Mouse (Mus musculus) lung, embryonic 14.5 days (tissue): Measurements from ENCODE around the gene Gid4. TPM values are rescaled to one million over a fixed set of nuclear protein-coding genes. Genes with fewer than 3 reads are reported as not detected.

Experiments used
- ATAC-seq: fragments of 200-750 bp; cut with Nextera tagmentation; 2 replicates; pipeline ENCODE4 v1.8.0; 2017; ENCODE audit warnings: mild to moderate bottlenecking, moderate TSS enrichment, moderate library complexity; ENCODE audit not compliant: insufficient read depth
- DNase-seq: peaks from one replicate; pipeline ENCODE4 v3.0.0-alpha.2; 2015
- H3K27ac ChIP-seq: fragments of 300-500 bp; sonication (generic); 2 replicates; pipeline ENCODE4 v1.5.1; 2014; ENCODE audit warnings: low read depth, mild to moderate bottlenecking, moderate library complexity
- H3K27me3 ChIP-seq: fragments of 300-500 bp; sonication (generic); 2 replicates; pipeline ENCODE4 v1.6.1; 2014; ENCODE audit warnings: low read length, control low read depth; ENCODE audit not compliant: insufficient read depth
- H3K36me3 ChIP-seq: fragments of 300-500 bp; sonication (generic); 2 replicates; pipeline ENCODE4 v1.6.1; 2014; ENCODE audit warnings: control low read depth; ENCODE audit not compliant: insufficient read depth
- H3K4me1 ChIP-seq: fragments of 300-500 bp; sonication (generic); 2 replicates; pipeline ENCODE4 v1.6.1; 2014; ENCODE audit warnings: antibody characterized with exemption, control low read depth; ENCODE audit not compliant: insufficient read depth
- H3K4me2 ChIP-seq: fragments of 300-500 bp; sonication (generic); 2 replicates; pipeline ENCODE4 v1.6.1; 2014; ENCODE audit warnings: mild to moderate bottlenecking
- H3K4me3 ChIP-seq: fragments of 300-500 bp; sonication (generic); 2 replicates; pipeline ENCODE4 v1.5.1; 2014; ENCODE audit warnings: low read depth, low read length
- H3K9ac ChIP-seq: fragments of 300-500 bp; sonication (generic); 2 replicates; pipeline ENCODE4 v1.6.1; 2014
- H3K9me3 ChIP-seq: fragments of 300-500 bp; sonication (generic); 2 replicates; pipeline ENCODE4 v1.6.1; 2016; ENCODE audit warnings: low read depth, low read length, control low read depth
- CTCF ChIP-seq: IDR thresholded peaks from 2 replicates; pipeline ENCODE4 v1.5.1; 2016; ENCODE audit warnings: antibody characterized with exemption, low read depth
- WGBS: fragments of 180-500 bp; shearing (Covaris S2); extraction: QIAGEN DNeasy Blood & Tissue Kit; methylation state at CpG from one replicate; pipeline ENCODE4 v1.1.7; 2014; 5-methylcytosine and 5-hydroxymethylcytosine counted together
- polyA plus RNA-seq: library from polyadenylated mRNA; unstranded; fragments of >200 nt; fragmentation: Nextera tagmentation; extraction: Ambion mirVana; gene quantifications from 2 replicates; pipeline ENCODE4 v1.2.1, GENCODE M21; 2014

Gene Gid4
- polyA plus RNA-seq = 26.8 and 27.1 TPM in 2 replicates

GRCm38 (mm10) chr11:60416963-60417716 is at the start of gene Gid4:
Gid4 (plus strand) TSS chr11:60417145.
- under 1% methylated on average over 69 of the region's 81 CpGs for whole genome bisulfite sequencing
- H3K27ac ChIP-seq = peak within 1 kb of the TSS; percentile 90
- H3K9me3 ChIP-seq = no peaks in the 10 kb centered on the region
- DNase-seq (peak; percentile 100), ATAC-seq (peak; percentile 97)
- TF ChIP-seq CTCF = no peak
- H3K36me3 ChIP-seq = no peaks in the 10 kb centered on the region
- H3K4me2 ChIP-seq = peak within 1 kb of the TSS; percentile 96
- H3K27me3 ChIP-seq = no peaks in the 10 kb centered on the region
- peak within 1 kb of the TSS; percentile 93 for H3K4me3 ChIP-seq
- peaks cover 11% of the 10 kb centered on the region; the same call in 1 of the 2 replicates for H3K4me1 ChIP-seq
- H3K9ac ChIP-seq = peak within 1 kb of the TSS; percentile 93

- WGBS = 38% methylated on average over 3 of the region's 3 CpGs
- ATAC-seq (no peak), DNase-seq (peak; percentile 12)
- peak; percentile 32; the same call in 1 of the 2 replicates for TF ChIP-seq CTCF
- H3K4me2 ChIP-seq = no peak overlapping the region
- H3K27me3 ChIP-seq = no peaks in the 10 kb centered on the region
- no peak overlapping the region for H3K4me3 ChIP-seq
- H3K4me1 ChIP-seq = 0 out of 2 replicates have a peak, but pooled peaks cover 6% of the 10 kb centered on the region
- no peak overlapping the region for H3K9ac ChIP-seq
- no peak overlapping the region for H3K27ac ChIP-seq
- H3K36me3 ChIP-seq = no peaks in the 10 kb centered on the region
- H3K9me3 ChIP-seq = no peaks in the 10 kb centered on the region
Measured at GRCm38 (mm10) chr11:60367256-60367655, 49.7 kb upstream of the Gid4 start.

GRCm38 (mm10) chr11:60368909-60369308 is 48.0 kb upstream of the Gid4 start:
- no peaks in the 10 kb centered on the region for H3K36me3 ChIP-seq
- H3K27me3 ChIP-seq = no peaks in the 10 kb centered on the region
- ATAC-seq (no peak), DNase-seq (no peak)
- no peak for TF ChIP-seq CTCF
- no peak overlapping the region for H3K9ac ChIP-seq
- WGBS = 67% methylated on average over 4 of the region's 4 CpGs
- 0 out of 2 replicates have a peak, but pooled peaks cover 6% of the 10 kb centered on the region for H3K4me1 ChIP-seq
- no peak overlapping the region for H3K4me2 ChIP-seq
- H3K4me3 ChIP-seq = no peak overlapping the region
- H3K27ac ChIP-seq = no peak overlapping the region
- no peaks in the 10 kb centered on the region for H3K9me3 ChIP-seq

- Histone ChIP-seq H3K4me1 (0 out of 2 replicates have a peak, but pooled peaks cover 6% of the 10 kb centered on the region), H3K36me3 (no peaks in the 10 kb centered on the region), H3K9me3 (no peaks in the 10 kb centered on the region), H3K4me2 (no peak overlapping the region), H3K27me3 (no peaks in the 10 kb centered on the region), H3K27ac (no peak overlapping the region), H3K4me3 (no peak overlapping the region), H3K9ac (no peak overlapping the region)
- TF ChIP-seq CTCF = no peak
- no peak for DNase-seq
- no peak for ATAC-seq
- WGBS = 68% methylated on average over 4 of the region's 4 CpGs
Measured at GRCm38 (mm10) chr11:60369448-60369847, 47.5 kb upstream of the Gid4 start.

- no peak overlapping the region for H3K4me2 ChIP-seq
- H3K9me3 ChIP-seq = no peaks in the 10 kb centered on the region
- ATAC-seq (no peak), DNase-seq (no peak)
- 77% methylated on average over 13 of the region's 13 CpGs for WGBS
- no peak for TF ChIP-seq CTCF
- no peak overlapping the region for H3K27ac ChIP-seq
- H3K9ac ChIP-seq = no peak overlapping the region
- no peaks in the 10 kb centered on the region for H3K27me3 ChIP-seq
- H3K4me3 ChIP-seq = no peak overlapping the region
- H3K4me1 ChIP-seq = 0 out of 2 replicates have a peak, but pooled peaks cover 6% of the 10 kb centered on the region
- H3K36me3 ChIP-seq = no peaks in the 10 kb centered on the region
Measured at GRCm38 (mm10) chr11:60370431-60370830, 46.5 kb upstream of the Gid4 start.

GRCm38 (mm10) chr11:60374481-60374880 is 42.5 kb upstream of the Gid4 start:
- WGBS = 76% methylated on average over 6 of the region's 6 CpGs
- Histone ChIP-seq H3K4me3 (no peak overlapping the region), H3K36me3 (no peaks in the 10 kb centered on the region)

GRCm38 (mm10) chr11:60383518-60383917 is 33.4 kb upstream of the Gid4 start:
- Histone ChIP-seq H3K4me1 (no peaks in the 10 kb centered on the region), H3K9me3 (no peaks in the 10 kb centered on the region), H3K9ac (no peak overlapping the region), H3K36me3 (no peaks in the 10 kb centered on the region), H3K4me2 (no peak overlapping the region), H3K27ac (no peak overlapping the region), H3K27me3 (no peaks in the 10 kb centered on the region), H3K4me3 (no peak overlapping the region)
- ATAC-seq = no peak
- DNase-seq = no peak
- TF ChIP-seq CTCF = no peak
- WGBS = 79% methylated on average over 6 of the region's 6 CpGs

More at GRCm38 (mm10) chr11:60374481-60374880, 42.5 kb upstream of the Gid4 start:
- ATAC-seq (no peak), DNase-seq (no peak)
- no peak for TF ChIP-seq CTCF
- Histone ChIP-seq H3K4me1 (no peaks in the 10 kb centered on the region), H3K9ac (no peak overlapping the region), H3K27me3 (no peaks in the 10 kb centered on the region), H3K4me2 (no peak overlapping the region), H3K9me3 (no peaks in the 10 kb centered on the region), H3K27ac (no peak overlapping the region)
